Mouse (Mus musculus) Muller cell, postnatal 12 days (primary cell): ENCODE measurements at regions not wholly inside any gene's neighbourhood (a gene's known extent, or its start where the extent isn't known, plus 50 kb on each side); places are given as distances from the start of the nearest gene placed in this dataset.
A peak's percentile ranks its signal among the peaks of the same experiment; 100 is the strongest.

Source experiments
- DNase-seq: peaks from one replicate; pipeline ENCODE4 v3.0.0-alpha.2; 2015; ENCODE audit errors: inconsistent ontology term

DNA sequence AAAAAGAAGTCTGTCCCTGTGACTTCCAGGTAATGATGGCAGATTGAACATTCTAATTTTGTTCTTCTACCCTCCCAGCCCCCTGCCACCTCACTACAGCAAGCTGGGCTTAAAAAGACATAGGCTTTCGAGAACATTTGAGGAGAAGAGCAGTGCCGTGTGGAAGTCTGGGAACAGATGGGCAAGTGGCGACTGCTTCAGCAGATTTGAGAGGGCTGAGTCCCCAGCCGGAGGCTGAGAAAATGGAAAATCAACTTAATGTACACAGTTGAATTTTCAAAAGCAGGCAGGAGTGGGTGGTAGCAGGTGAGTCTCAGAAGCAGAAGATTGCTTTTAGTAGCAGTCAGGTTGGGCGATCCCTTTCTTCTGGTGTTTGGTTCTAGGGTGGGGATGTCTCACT, 110.2 kb upstream of the Ctbp2 start:
- DNase-seq = no peak

DNA sequence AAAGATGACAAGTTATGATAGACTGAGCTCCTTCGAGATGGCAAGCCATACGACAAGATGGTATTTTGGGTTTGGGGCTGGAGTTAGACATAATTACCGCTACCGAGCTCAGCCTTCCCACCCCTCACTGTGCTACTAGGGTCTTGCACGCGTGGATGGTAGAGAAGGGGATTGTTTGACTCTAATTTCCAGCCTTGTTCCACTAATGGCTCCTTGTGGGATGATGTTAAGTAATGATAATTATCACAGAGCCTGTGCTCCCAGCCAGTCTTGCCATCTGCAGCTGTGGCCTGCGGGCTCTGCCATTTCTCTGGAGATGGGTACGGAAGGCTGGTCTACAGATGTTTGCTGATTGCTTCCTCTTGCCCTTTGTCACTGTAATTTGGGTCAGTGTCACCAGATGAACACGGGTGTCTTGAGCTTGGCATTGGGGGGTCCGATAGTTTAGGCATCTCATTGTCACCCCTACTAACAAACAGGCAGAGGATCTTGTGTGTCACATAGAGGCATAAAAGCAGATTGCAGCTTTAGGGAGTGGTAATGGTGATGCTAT, 108.8 kb upstream of the Ctbp2 start:
- DNase-seq = no peak

DNA sequence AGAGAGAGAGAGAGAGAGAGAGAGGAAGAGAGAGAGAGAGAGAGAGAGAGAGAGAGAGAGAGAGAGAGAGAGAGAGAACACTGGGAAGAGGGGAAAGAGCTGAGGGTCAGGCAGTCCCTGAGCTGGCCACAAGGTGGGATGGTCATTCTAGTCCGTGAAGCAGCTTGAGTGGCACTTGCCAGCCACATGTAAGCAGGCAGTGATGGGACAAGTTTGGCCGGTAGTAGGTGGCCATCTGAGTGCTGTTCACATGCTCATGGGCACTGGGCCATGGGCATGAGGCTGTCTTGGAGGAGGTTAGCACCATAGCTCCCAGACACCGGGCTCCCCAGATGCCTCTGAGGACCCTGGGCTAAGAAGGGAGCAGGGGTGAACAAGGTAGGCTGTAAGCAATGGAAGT, 106.7 kb upstream of the Ctbp2 start:
- DNase-seq = no peak

DNA sequence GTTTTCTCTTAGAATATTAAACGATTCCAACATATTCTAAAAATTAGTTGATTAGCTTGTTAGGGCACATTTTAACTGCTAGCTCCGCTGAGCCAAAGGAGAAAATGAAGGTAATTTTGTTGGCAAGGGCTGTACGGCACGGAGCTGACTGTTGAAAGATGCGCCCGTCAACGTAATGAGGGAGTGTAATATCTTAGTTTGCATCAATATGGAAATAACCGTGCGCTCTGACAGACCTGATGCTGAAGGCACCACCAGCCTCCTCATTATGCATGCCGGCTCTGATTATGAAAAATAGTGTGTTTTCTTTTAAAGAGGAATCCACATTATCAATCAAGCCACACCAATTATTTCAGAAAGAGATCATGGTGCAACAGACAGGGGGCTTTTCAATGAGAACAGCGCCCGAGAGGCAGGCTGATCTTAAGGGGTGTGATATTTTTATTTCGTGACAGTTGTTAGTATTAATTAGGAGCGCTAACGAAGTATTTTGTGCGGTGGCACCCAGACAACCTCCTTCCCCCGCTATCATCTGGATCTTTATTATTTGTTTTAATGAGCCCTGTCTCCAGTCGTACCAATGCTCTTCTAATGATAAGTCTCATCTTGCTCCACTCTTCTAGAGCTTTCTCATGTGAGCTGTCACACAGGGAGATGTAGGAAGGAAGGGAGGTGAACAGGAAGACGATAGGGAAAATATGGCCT, 99.9 kb upstream of the Ctbp2 start:
- DNase-seq = no peak

DNA sequence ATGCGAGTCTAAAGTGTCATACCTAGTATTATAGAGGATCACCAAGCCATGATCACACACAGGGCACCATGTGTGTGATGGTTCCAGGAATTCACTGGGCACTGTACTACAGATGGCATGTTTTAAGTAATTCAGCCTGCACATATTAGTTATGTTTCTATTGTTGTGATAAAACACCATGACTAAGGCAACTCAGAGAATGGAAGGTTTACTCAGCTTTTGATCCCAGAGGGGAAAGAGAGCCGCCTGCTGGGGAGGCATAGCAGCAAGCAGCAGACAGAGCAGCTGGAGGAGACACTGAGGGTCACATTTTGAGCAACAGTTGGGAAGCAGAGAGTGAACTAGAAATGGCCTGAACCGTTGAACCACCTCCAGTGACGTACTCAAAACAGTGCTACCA, 88.2 kb upstream of the Ctbp2 start:
- DNase-seq = no peak

DNA sequence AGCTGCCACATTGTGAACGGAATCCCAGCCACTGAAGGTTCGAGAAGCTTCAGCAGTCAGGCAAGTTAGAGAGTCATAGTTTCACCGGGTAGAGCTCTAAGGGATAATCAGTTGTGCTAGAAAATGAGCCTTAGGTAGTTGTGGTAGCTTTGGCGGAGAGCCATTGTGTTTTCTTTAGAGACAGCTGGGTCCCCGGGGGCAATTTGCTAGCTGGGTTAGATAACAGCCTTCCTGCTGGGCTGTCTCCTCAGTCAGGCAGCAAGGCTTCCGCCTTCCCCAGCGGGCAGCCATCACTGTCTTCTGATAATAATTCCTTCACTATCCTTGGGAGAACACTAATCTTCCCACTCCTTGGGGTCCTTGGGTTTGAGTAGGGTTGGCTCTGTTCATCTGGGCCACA, 81.5 kb upstream of the Ctbp2 start:
- peak; percentile 39 for DNase-seq

DNA sequence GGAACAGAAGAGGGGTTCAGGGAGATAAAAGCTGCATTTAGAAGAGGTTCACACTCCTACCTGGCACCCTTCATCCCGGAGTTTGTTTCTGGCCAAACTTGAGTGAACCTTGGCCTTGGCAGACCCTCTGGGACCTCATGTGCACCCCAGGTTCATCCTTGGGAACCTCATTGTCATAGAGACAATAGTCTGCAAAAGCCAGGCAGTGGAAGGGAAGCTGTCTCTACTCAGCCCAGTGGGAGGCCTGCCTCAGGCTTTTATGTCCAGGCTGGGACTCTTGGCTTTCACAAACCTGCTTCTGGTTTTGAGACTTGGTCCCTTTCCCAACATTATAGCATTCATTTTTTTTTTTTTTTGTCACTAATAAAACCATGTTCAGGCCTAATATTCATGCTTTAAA, 80.3 kb upstream of the Ctbp2 start:
- DNase-seq = no peak

DNA sequence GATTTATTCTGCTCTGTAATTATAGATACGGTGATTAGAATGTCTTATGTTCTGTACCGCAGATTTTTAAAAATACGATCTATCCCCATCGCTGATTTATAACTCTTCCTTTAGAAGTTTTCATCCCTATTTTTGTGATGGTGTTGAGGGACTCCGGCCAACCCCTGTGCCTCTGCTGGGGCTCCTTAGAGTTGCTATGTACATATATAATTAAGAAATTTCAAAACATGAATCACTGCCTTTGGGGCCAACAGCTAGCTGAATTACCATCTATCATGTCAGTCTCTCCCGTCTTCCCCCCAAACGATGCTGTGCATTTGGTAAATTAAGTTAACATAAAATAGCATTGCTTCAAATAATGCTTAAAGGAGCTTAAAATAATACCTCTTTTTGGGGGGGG, 79.8 kb upstream of the Ctbp2 start:
- DNase-seq = no peak

DNA sequence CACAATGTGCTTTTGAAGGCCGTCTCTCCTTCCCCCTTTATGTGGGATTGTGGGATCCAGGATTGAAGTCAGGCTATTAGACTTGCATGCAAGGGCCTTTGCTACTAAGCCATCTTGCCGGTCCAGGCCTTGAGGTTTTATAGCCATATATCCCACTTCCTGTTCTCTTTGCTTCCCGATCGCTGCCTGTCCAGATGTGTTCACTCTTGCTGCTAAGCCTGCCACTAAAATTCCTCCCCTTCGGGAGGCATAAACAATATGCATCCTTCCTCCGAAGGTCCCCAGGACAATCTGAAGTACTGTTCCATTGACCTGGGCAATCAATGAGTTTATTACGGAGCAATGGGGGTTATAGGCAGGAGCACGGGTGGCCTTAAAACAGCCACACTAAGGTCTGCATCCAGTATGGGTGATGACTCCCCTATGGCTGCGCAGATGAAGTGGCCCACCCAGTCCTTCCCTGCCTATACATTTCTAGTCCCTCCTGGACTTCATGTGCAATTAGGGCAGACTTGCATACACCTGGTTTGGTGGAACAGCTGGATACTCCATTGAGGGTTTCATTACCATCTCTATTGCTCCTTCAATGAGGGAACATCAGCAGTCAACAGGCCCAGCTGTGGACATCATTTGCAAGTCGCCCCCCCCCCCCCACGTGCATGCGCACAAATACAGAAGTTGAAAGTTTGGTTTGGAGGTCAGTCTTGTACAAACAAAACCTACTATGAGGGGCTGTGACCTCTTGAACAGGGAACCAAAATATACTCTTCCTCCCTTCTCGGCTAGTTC, 78.1 kb upstream of the Ctbp2 start:
- DNase-seq = no peak

DNA sequence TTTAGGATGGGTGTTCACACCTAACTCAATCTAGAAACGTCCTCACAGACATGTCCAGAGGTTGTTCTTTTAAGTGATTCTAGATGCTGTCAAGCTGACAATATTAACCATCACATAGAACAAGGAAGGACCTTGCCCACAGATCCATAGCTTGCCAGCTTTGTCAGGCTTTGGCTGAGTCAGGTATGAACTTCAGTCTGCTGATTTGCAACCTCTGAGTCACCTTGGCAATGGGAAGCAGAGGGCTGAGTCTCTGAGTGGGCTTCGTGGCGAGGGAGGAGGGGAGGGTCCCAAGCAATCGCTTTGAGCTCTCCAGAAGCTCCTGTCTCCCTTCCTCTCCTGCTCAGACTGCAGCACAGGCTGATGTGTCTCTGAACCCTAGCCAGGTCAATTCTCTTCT, 74.9 kb upstream of the Ctbp2 start:
- peak; percentile 24 for DNase-seq

DNA sequence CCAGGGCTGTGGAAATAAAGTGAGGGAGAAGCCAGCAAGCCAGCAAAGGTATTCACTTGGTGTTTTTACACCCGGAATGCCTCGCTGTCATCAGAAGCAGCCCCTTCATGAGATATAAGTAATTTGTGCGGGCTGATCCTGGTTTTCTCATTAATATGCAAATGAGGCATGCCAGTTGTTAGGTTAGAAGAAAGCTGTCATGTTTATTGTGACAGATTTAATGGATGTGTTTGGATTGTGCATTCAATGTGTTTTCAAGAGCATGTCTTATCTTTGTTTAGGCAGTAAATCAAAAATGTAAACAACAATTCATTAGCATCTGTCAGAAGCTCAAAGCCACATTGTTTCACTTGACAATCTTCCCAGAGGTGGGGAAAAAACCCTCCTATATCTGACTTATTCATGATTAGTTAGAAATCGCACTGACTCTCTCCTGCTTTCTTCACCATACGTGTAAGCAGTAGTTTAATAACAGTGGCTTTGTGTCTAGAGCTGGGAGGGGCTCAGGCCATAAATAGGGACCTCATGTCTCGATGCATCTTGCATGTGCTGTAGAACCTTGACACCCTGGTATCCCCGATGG, 65.8 kb upstream of the Ctbp2 start:
- no peak for DNase-seq

DNA sequence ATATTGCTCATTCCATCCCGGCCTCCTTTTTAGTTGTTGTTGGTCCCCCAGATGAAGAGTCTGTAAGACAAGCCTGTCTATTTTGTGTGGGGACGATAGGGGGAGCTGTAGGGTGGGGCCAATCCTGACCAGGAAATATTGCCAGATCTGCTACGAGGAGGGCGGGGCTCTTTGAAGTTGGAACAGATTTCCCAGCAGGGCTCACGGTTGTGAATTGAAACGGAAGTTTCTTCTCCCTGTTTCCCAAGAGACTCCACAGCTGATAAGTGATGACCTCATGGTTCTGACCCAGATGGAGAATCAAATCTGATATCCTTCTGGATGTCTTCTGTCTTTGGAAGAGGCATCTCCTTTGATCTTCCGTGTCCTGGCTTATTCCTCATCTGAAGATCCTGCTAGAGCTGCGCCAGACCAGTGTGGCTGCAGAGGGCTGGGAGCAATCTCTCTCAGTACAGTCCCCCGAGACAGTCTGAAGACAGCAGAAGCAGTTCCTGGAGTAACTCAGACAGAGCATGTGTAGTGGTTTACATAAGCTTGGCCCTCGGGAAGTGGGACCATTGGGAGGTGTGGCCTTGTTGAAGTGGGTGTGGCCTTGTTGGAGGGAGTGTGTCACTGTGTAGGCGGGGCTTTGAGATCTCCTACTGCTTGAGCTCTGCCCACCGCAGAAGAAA, 61.9 kb upstream of the Ctbp2 start:
- DNase-seq = peak; percentile 70

DNA sequence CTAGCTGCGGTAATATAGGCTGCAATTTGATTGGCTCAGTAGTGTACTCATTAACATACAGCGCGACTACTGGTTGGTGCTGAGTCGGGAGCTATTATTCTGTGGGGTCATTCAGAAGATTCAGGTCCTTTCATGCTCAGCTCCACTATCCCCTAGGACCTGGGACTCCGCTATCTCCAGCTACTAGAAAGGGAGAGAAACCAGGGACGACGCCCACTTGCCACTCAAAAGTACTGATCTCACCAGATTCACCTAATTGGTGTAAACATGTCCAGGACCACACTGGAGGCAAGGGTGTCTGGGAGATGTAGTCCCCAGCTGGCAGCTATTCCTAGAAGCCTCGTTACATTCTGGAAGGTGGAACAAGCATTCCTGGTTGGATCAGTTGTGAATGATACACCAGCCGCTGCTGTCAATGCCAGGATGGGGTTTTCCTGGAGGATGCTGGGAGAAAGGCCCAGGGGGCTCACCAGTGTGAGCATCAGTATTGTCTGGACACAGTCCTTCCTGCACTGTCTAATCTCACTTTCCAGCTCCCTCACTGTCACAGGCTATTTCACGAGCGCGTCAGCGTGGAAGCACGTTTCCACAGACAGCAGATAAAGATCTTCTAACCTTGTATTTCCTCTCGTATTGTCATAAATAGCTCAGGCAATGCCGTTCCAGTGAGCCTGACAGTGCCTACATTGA, 60.9 kb upstream of the Ctbp2 start:
- DNase-seq = no peak

DNA sequence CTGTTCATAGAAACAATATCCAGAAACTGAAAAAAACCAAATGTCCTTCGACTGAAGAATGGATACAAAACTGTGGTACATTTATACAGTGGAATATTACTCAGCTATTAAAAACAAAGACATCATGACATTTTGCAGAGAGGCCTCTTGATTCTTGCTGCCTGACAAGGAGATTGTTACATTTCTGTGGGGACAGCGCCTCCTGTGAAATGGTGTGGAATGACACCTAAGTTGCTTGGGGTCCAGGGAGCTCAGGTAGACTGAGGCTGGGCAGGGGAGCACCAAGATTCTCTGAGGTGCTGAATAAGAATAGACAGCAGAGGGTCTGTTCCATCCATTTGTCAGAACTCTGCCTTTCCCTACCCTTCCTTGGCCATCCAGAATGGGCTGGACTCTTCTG, 57.2 kb upstream of the Ctbp2 start:
- no peak for DNase-seq

DNA sequence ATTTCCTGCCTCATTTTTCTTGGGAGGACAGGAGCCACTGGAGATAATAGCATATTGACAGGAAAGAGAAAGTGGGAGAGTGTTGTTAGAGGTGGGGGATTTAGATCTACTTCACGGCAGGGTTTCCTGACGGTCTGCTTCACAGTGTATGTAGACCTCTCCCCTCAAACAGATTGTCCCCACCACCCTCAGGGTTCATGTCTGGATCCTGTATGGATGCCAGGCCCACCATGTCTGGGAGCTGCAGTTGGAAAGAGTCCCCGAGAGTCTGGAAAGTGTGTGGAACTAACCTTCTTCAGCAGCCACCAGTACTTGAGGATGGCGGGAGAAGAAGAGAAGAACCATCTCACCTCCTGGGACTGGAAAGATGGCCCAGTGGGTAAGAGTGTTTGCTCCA, 53.0 kb upstream of the Ctbp2 start:
- no peak for DNase-seq

DNA sequence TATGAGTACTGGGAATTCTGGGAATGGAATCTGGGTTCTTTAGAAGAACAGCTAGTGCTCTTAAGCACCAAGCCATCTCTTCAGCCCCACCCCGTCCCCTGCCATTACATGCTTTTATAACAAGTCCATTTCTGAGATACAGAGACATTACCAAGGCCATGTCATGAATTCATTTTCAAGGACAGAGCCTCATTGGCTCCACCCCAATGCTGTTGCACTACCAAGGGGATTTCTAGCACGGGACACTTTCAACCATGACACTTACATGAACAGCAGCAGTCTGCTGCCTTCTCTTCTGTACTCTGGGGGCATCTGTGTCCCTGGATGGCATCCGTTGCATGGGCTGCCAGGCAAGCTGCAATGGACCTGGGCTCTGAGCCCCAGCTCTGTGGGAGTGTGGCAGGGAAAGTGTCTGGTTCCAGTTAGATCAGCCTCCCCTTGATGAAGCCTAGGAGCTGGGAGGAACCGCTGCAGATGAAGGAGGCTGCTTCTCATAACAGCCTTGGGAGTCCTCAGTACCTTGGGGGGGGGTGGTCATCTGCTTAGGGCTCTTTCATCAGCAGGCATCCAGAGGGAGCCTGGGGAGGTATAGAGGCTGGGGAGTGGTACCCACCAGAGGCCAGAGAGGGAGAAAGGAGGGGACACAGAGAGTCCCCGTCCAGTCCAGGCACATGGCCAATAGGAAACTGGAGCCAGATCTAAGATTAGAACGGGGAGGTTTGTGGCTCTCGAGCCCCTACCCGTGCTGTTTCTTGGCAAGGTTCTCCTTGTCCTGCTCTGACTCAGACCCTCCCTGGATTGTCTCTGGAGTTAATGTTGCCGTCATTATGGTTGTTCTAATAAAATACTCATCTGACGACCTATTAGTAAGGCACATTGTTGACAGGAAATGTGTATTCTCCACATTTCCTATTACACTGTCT, 52.4 kb upstream of the Ctbp2 start:
- peak; percentile 55 for DNase-seq
